Mouse (Mus musculus): ENCODE data around the gene Stk19.
"Not testable (repeated sequence)": the region's sequence is repeated elsewhere in the genome, so short reads cannot be mapped to it uniquely, and the experiment has no call there.

GRCm38 (mm10) chr17:34803367-34803766 is 33.4 kb downstream of the Stk19 start:
- not testable (repeated sequence) for TF ChIP-seq CTCF, POLR2A (IDR thresholded peaks at IDR 0.05; ENCODE audit: extremely low read depth, insufficient read depth, low read length)

Data from cortical plate, adult 2 months (tissue).